Mouse (Mus musculus): ENCODE measurements at regions not wholly inside any gene's neighbourhood (a gene's known extent, or its start where the extent isn't known, plus 50 kb on each side); places are given as distances from the start of the nearest gene placed in this dataset.

DNA sequence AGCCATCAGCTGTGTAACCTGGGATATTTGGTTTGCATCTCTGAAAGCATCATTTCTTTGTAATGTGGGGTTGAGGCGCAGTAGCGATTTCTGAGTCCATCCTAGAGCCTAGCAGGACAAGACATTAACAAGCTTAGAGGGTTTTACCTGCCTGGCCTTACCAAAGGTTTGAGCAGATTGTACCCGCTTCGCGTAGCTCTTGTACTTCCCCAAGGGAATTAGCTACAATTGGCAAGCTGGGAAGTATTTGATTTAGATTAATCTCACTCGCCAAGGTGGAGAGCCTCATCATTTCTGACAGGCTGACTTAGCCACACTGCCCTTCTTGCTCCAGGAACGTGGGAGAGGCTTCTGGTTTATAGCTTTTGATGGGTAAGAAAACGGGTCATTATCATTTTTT lies 436.1 kb upstream of the Tle4 start:
- no peak for DNase-seq

DNA sequence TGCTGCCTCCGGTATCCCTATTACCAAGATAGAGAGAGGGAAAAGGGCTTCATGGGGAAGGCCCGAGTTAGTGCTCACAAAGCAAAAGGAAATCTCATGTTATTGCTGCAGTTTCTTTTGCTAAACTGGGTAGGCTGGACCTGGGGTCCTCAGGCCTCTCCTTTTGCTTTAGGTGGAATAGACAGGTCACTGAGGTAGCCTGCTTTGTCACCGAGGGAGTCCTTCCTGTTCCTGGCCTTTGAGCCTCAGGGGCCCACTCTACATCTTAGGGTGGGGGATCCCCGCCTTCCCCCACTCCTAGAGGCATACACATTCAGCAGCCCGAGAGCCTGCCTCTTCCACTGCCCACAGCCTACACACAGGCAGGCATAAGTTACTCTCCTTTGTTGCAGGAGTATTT lies 435.5 kb upstream of the Tle4 start:
- DNase-seq, result no peak

DNA sequence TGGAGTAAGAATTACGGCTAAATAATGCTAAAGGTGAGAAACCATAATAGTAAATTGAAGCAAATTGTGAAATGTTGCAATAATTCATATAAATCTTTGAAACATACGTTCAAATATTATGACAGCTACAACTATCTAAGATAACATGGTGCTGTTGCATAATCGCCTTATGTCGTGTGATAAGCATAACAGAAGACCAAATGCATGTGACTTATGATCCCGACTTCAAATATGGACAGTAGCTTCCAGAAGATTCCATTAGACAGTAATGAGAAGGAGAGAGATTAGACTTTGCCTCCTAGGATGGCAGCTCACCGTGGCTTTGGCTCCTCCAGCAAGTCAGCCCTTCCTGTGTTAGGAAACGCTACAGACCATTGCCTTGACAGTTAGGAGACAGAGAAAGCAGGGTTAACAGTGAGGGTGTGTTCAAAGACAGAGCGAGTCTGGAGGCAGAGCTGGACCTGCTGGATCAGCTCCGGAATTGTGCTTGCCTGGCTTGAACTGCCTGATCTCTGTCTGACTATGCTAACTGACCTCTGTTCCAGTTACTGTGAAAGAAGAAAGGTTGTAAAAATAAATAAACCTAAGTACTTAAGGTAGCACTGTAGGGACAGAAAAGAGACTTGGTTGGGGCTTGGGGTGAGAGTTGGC lies 434.6 kb upstream of the Tle4 start:
- no peak for DNase-seq

DNA sequence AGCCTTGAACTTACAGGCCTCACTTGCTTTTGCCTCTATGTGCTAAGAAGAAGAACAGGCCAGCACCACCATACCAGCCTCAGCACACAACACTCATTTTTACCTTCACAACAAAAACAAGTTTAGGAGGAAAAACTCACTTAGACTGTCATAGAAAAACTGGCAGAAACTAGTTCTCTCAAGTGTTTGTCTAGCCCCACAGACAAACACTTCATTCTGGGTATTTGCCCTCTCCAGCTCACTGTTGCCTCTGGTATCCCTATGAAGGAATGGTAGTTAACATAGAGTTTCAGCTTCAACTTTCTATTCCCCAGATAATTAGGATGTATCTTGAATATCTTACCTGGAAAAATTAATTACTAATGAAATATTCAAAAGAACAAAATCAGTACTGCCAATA lies 433.6 kb upstream of the Tle4 start:
- no peak for DNase-seq

DNA sequence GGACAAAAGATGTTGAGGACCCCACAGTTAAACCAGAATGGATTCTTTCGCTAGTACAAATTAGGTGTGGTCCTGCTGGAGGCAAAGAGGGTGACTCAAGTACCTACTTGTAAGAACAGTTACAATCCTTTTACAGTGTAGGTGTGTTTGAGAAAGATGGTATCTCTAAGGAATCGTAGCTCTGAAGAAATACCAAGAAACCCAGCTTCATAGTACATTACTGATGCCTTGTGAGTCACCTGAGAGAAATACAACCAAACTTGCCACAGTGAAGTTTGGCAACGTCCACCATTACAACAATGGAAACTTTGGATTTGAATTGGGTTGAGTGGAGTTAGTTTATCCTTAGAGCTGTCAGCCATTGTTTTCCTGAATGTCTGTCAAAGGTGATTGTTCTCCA lies 405.7 kb upstream of the Tle4 start:
- no peak for DNase-seq

DNA sequence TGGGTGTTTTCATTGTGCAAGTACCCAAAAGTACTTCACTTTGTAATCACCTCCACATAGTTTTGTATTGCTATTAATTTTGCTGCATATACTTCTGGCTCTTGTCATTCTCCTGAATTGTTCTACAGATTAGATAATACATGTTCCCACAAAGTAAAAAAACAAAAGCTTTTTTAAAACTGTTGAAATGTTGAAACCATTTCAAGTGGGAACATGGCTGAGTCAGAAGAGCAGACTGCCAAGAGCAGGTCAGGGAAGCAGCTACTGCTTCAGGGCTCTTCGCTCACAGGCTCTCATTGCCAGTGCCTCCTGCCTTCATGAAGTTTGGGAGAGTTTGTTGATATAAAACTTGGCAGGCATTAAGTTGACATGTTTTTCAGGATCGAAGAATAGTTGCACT lies 395.5 kb upstream of the Tle4 start:
- DNase-seq, result no peak

DNA sequence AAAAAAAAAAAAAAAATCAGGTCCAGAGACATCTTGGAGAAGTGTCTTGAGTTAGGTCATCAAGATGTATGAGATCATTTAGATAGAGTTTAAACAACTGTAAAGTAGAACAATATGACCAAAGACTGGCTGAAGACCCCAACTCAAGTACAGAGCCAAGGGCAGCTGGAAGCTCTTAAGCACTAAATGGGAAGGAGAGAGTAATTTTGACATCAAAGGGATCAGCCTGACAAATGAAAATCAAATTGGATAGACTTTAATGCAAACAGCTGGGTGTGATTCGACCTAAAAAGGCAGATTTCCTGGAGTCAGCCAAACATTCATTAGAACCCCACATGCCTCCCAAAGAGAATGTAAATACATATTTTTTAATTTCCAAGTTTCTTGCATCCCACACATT lies 372.3 kb upstream of the Tle4 start:
- no peak for DNase-seq

DNA sequence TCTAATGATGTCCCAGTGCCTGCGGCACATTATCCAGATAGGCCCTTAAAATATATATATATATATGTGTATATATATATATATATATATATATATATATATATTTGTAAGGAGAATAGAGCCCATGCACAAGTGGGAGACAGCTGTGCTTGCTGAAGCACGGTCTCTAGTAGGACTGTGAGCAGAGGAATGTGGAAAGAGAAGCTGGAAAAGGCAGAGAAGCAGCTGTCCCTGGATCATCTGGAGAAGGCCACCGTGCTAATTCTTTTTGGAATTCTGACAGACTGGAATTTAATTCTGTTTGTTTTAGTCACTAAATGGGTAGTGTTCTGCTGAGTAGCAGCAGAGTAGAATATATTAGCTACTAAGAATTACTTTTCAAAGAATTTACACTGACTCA lies 370.4 kb upstream of the Tle4 start:
- DNase-seq, result no peak

DNA sequence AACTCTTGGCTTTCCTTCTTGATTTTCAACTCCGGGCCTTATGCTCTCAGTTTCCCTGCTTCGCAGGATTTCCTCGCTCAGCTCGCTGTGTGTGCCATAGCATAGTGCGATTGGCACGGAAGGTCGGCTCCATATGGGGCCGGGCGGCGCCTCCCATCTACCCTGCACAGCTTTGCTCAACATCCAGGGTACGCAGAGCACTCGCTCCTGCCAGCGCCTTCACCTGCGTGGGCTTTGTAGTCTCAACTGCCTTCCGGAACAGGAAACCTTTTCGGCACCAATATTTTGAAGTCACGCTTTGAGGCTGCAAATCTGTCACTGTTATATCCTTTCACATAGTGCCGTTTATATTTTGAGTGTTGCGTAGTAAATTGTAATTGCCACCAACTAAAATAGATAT lies 359.9 kb upstream of the Tle4 start:
- no peak for DNase-seq

DNA sequence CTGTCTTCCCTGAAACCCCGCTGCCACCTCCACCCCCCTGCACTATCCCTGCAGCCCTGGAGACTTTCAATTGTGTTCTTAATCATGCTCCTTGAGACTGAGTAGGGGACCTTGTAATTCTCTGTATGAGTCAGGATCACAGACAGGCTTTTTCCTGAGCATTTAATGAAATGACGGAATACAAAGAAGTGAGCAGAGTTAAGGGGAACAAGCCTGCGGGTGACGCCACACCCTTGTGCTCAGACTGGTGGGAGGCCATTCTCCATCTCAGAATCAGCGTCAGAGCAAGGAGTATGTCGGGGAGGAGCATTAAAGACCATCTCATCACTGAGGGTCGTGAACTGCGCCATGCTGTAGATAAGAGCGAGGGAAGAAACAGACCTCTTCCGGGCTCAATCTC lies 359.3 kb upstream of the Tle4 start:
- DNase-seq, result no peak

DNA sequence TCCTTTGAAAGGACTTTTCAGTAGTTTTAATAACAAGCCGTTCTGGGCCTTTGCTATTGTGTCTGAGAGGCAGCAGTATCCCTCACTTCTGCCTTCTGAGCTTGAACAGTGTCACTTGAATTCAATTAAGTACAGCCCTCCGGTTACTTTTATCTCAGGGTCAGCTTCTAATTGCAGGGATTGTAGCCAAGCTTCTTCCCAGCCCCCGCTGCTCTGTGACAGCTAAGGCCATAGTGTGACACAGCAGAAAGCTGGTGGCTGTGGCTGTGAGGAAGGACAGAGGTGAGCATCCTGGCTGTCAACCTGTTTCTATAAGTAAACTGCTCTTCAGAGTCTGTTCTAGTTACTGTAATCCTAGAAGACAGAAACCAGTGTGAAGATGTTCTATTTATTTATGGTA lies 358.5 kb upstream of the Tle4 start:
- no peak for DNase-seq

DNA sequence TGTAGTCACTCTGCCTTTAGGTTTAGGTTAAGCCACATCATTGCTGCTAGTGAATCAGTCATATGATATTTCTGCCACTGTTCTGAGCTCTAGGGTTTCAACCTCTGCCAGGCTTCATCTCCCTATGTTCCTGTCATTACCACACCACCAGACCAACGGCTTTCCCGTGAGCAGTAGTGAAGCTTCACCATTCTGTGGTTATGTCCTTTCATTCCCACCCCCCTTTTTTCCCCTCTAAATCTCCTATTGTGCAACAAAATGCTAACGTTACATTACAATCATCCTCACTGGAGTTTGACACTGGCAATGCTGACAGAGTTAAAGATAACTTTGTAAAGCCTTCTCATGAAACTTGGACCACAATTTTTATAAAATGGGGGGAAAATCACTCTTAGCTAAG lies 358.1 kb upstream of the Tle4 start:
- DNase-seq, result no peak

DNA sequence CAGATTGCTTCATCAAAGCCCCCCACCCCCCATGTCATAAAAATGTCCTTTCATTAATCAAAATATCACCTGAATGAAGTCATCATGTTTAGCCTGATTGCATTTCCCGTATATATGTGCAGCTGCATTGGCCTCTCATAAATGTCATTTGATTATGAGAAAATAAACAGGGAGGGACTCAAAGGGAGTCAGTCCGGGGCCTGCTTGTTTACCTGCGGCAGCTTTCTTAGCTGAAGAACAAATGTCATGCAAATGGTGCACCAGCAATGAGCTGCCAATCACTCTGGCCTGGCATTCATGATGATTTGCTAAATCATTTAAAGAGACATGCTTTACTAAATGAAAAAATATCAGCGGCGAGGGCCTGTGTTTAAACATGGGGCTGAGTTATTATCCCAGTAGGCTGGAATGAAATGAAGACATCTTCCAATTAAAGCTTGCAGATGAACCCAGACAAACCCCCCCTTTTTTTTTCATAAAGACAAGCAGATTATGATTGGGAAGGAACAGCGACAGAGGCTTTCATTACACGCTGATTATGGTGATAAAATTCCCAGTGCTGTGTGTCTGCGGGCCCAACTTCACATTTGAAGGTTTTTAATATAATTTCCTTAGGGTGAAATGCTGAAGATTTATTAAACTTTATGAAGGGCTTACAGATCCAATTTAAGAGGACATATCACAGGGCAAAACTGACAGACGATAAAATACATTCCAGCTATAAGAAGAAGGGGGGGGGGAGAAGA lies 342.5 kb upstream of the Tle4 start:
- no peak for DNase-seq

DNA sequence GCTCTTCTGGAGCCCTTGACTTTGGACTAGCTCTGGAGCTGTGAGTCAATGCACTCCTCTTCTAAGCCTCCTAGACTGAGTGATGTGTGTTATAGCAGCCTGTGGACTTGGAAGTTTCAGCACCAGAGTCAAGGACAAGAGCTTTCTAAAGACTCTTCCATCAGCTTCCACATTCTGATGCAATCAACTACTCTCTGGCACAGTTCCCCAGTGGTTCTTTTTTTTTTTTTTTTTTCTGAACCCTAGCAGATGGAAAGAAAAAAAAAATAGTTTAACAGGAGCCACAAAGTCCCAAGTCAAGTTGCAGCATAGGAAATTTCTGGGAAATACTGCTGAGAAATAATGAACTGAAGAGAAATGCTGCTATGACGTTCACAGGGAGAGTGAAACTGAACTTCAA lies 324.4 kb upstream of the Tle4 start:
- no peak for DNase-seq

DNA sequence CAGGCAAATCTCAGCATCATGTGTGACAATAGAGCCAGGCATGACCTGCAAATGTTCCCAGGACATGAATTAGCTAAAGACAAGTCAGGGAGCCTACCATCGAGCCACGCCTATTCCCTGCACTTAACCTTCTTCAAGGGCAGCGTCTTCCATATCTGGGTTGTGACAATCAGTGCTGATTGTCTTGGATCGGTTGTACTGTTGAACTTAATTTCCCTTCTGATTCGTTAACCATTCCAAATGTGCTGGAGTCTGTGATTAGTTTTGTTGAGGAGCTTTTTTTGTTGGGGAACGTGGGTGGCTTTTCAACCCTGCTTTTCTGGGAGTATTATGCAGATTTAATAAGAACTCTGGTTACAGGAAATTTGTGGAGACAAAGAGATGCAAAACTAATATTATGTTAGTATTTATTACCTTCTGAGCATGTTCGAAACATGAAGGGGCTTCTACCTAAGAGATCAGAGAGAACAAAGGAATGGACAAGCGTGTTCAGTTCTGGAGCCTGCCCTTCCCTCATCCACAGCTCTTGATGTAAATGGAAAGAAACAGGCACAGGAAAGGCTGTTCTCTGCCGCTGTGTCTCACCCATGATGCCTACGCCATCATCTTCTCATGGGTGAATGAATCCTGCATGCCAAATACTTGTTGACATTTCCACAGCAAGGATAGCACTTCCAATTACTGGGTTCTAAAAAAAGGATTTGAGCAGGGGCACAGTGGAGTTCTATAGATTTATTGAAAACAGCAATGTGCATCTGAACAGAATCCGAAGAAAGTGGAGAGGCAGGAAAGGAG lies 313.4 kb upstream of the Tle4 start:
- DNase-seq, result no peak

DNA sequence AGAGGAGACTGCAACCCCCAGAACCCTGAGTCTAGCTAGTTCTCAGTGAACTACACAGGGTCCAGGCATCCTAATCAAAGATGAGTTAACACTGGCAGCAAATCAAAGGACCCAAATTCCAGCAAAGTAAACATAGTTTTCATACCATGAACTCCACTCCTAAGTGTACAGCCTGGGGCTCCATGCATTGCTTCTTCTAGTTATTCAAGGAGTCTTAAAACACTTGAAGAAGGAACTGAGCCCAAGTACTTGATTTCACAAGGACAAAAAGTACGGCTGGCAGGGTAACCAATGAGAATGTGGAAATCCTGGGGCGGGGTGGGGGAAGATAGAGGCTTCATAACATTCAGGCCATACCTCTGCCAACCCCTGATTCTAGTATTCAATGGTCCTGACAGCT lies 297.0 kb upstream of the Tle4 start:
- no peak for DNase-seq

DNA sequence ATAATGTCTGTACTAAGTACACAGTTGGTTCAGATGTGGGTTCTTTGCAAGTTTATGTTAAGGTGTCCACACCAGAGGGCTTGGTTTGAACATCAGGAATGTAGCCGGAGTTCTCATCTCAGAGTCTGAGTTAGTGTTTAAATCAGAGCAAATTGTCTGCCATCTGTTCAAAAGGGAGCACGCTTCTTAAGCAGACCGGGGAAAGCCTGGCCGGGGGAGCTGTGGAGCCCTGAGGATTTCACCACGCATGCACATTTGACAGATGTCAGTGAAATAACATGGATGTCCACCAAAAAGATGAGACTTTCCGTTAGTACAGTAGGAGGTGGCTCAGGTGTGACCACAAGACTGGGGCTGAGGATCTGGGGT lies 294.5 kb upstream of the Tle4 start:
- no peak for DNase-seq

DNA sequence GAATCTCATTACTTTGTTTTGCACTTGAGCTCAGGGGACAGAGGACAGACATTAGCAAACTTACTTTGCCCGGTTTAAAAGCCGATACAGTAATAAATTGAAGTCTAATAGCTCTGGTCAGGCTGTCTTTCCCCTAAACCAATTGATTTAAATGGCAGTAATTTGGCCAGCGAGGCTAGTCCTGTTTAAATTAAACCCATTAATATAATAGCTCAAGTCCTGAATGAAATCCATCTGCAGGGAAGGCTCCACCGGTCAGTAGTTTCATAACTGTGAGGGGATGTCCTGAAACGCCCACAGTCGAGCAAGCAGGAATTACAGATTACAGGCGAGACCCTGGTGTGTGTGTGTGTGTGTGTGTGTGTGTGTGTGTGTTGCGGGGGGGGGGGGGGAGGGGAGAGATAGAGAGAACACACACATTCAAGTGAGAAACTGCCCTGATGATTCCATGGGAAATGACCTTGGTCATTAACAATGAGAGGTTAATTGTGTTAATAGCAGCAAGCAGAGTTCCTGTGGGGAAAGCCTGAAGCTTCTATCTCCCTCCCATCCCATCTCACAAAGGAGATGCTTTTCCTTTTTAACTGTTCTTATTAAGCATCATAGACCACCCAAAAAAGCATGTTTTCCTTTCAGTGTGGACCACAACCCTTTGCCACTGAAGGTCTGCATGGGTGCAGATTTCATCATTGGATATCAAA lies 294.0 kb upstream of the Tle4 start:
- DNase-seq, result no peak

DNA sequence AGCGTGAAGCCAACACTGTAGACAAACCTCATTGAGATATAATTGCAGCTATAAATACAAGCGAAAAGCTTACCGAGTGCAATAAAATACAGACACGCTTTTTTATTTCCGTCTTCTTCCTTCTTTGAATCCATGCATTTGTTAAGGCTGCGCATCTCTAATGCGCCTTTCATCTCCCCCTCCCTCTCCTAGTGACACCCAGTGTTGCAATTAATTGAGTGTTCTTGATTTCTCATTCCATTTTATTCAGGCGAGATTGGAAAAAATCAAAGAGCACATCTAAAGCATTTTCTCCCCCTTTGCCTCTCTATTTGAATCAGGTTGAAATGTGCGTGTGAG lies 293.2 kb upstream of the Tle4 start:
- DNase-seq, result no peak

DNA sequence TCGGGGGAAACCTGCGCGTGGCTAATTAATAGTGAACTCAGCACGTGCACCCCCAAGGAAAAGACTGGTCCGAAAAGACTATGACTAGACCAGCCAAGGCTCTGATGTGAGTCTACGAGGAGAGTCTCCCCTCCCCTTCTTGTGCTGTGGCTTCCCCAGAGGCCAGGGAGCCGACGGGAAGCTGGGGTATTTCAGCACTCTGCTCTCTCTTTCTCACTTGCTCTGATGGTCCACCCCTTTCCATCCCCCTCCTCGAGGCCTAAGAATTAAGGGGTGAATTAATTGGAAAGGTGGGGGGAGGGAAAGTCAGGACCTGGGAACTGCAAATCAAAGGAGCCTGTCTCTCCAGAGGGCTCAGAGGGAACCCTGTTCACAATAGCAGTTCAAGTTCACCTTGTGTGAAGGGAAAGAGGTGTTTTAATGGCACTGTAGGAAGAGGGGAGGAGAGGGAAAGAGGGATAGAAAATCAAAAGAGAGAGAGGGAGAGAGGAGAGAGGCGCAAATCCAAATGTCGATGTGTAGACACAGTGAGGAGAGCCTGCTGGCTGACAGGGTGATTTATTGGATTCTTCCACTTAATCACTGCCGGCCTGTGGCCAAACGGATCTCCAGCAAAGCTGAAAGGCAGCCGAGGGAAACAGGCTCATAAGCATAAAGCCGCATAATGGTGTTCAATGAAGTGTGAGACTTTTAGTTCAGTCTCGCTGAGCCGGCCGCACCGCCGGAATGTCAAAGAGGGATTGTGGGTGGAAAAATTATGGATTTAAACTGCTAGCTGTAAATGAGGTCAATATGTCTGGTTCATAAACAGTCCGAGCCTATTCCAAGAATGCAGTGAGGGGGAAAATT lies 292.6 kb upstream of the Tle4 start:
- DNase-seq, result no peak

DNA sequence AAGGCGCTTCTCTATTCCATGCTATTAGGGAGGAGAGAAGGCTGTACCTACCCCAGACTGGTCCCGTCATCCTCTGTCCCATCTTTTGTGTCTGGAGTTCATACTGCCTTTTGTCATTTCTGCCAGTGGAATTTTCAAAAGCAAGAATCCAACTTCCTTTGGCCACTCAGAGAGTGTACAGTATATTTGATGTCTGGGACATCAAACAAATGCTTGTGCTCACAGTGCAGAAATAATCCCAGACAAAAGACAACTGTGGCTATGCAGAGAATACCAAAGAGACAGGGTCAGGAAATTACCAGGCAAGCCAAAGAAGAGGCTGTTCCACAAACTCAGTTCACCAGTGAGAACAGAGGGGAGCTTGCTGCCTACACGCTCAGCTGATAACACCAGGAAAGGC lies 291.9 kb upstream of the Tle4 start:
- no peak for DNase-seq

DNA sequence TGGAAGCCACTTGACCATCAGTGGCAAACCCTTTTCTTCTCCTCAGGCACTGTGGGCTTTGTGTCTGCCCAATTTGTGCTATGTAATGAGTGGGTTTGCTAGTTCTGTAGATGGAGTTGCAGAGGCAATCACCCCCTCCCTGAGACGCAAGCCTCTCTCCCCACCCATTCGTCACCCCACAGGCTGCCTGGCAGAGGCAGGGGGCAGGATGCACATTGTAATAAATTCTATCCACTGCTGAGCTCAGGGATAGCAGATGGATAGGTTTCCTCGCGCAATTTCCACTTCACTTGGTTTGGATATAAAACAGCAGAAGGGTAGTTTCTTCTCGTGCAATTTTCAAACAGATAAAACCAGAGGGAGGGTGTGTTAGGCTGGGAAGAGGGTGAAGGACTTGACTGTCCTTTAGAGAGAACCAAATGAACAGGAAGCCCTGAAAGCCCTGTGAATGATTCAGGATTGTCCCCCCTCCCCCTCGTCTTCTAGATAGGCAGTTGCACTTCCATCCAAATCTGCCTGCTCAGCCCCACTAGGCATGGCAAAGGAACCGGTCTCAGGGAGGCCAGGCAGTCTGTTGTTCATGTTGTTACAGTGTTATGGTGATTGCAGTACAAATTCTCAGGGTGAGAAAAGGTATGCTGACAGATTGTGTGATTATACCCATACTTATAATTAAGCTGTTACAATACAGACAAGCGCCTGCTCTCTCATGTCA lies 286.0 kb upstream of the Tle4 start:
- DNase-seq, result no peak

All from thymus, postnatal 36 days (tissue).